Mouse (Mus musculus) cerebellum, adult 11-12 months (tissue): ENCODE measurements around the gene 4930402F06Rik.

Source experiments
- DNase-seq: peaks from one replicate; pipeline ENCODE4 v3.0.0; 2022

The 4930402F06Rik gene

GRCm38 (mm10) chr2:35416473-35416872 is 19.5 kb upstream of the 4930402F06Rik start:
- DNase-seq, result no peak

DNA sequence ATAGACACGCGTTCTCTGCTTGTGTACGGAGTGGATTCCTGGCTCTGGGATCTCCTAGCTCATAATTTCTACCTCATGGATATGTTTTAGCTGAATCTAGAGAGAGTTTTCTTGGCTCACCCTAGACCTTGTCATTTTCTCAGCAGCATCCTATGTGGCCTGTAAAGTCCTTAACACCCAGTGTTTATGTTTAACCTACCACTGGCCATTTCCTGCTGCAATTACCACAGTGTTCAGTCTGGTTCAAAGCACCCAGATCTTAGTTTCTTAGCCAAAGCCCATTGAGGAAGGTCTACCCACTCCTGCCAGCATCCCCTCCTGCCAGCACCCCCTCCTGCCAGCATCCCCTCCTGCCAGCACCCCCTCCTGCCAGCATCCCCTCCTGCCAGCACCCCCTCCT is 15.8 kb upstream of the 4930402F06Rik start:
- no peak for DNase-seq

DNA sequence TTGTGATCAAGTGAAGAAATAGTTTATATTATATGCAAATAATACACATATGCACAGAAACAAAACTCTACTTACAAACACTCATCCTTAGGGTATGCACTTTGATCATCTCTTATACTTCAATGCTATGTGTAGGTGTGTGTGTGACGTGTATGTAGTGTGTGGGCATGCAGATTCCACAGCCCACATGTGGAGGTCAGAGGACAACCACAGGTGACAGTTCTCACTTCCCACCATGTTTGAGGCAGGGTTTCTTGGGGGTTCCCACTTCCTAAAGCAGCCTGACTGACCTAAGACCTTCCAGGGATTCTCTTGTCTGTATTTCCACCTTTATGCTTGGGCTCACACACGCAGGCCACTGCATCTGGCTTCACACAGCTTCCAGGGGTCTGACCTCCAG is 15.3 kb upstream of the 4930402F06Rik start:
- no peak for DNase-seq

GRCm38 (mm10) chr2:35411640-35412190 is 14.7 kb upstream of the 4930402F06Rik start:
- no peak for DNase-seq

DNA sequence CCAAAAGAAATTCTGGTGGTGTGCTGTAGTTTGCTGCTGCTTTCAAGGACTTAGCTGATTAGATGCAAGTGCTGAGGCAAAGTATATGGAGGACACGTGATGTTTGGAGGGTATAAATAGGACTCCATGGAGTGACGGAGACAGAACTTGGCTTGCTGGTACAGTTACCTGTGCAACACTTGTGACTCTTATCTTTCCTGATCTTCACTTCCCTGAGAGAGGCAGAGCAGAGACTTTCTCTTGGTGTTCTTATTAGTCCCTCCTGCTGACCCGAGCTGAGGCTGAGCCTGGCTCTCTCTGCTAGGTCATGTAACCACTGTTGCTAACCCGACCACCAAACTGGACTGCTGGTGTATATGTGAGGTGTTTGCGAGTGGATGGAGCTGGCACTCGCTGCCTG is 12.5 kb upstream of the 4930402F06Rik start:
- DNase-seq, result no peak

GRCm38 (mm10) chr2:35408409-35409110 is 11.6 kb upstream of the 4930402F06Rik start:
- no peak for DNase-seq

- DNase-seq, result no peak
Measured at GRCm38 (mm10) chr2:35407878-35408277, 10.9 kb upstream of the 4930402F06Rik start.

- DNase-seq, result no peak
Measured at GRCm38 (mm10) chr2:35407266-35407665, 10.3 kb upstream of the 4930402F06Rik start.

DNA sequence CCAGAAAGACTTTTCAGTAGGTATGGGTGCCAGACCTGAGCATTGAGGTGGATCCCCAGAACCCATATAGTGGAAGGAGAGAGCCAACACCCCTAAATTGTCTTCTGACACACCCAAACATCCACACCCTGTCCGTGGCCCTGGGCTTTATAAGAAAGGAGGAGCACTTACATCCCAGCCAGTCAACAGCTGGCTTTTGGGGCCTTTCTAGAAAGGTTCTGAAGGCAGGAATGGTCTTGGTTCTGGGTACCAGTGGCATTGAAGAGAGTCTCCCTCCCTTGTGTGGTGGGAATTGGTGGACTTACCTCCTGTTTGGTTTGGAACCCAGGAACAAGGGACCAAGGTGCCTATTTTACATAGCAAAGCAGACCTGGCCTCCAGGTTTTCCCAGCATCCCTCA is 9.6 kb upstream of the 4930402F06Rik start:
- no peak for DNase-seq

GRCm38 (mm10) chr2:35402391-35402790 is 5.4 kb upstream of the 4930402F06Rik start:
- no peak for DNase-seq

- no peak for DNase-seq
Measured at GRCm38 (mm10) chr2:35400739-35401138, 3.8 kb upstream of the 4930402F06Rik start.

GRCm38 (mm10) chr2:35398184-35398828 is 1.3 kb upstream of the 4930402F06Rik start:
- no peak for DNase-seq

GRCm38 (mm10) chr2:35397590-35398173 is 707 bp upstream of the 4930402F06Rik start:
- DNase-seq, result peak; percentile 11

DNA sequence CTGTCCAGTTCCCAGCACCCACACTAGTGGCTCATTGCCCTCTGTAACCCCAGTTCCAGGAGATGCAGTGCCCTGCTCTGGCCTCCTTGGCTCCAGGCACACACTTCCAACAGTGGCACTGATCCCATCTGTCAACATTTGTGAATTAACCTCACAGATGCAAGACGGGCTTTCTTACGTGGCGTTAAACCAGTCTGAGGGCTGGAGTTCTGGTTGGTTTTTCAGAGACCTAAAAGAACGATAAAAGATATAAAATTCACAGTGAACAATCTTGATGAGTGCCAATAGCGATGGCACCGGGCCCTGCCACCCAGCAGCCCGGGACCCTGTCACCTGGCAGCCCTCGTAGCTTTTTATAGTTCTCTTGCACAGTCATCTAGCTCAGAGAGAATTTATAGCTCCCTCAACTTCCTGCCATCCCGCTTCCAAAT is 11.5 kb downstream of the 4930402F06Rik start:
- no peak for DNase-seq

GRCm38 (mm10) chr2:35379306-35379705 is 17.7 kb downstream of the 4930402F06Rik start:
- DNase-seq, result no peak

DNA sequence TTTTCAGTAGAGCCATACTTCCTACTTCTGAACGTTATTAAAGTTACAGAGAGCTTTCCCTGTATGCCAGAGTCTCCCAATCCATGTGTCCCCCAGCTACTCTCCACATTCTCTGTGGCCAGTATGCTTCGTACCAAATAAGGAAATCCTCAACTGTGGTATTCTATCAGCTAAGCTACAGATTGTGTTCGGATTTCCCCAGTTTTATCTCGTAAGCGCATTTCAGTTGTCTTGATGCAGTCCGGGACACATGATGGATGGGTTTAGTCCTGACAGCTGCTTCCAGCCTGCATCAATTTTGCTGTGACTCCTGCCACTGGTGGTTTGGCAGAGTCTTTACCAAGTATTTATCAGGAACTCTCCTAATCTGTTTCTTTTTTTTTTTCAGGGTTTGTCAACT is 19.4 kb downstream of the 4930402F06Rik start:
- DNase-seq, result no peak

GRCm38 (mm10) chr2:35373003-35373402 is 24.0 kb downstream of the 4930402F06Rik start:
- DNase-seq, result no peak

DNA sequence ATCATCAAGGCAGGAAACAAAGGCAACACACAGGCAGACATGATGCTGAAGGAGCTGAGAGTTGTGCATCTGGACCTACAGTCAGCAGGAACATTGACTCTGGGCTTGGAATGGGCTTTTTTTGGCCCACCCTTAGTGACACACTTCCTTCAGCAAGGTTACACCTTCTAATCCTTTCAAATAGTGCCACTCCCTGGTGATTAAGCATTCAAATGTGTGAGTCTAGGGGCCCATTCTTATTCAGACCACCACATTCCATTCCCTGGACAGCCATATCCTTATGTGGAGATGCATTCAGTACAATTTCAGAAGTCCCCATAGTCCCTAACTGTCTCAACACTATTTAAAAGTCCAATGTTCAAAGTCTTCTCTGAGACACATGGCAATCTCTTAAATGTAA is 26.3 kb downstream of the 4930402F06Rik start:
- no peak for DNase-seq

DNA sequence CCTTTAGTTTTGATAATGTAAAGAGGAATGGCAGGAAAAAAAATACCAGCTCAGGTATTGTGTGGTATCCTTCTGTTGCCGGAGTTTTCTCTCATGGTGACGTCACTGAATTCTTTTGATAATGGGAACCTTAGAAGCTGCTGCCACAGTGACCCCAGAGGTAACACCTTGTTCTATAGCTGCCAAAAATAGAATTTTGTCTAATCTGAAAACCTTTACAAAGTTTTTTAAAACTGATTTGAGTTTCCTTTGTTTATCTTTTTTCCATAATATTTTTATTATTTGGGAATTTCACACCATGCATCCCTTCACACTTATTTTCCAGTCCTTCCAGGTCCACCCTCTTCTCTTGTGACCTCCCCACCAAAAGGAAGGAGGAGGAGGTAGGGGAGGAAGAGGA is 29.3 kb downstream of the 4930402F06Rik start, which contains the start of gene 4930568D16Rik:
Gene 4930568D16Rik (minus strand): TSS at position 101 of the 400 bp plus-strand sequence.
- no peak for DNase-seq

GRCm38 (mm10) chr2:35349184-35349583 is 47.8 kb downstream of the 4930402F06Rik start:
- no peak for DNase-seq

DNA sequence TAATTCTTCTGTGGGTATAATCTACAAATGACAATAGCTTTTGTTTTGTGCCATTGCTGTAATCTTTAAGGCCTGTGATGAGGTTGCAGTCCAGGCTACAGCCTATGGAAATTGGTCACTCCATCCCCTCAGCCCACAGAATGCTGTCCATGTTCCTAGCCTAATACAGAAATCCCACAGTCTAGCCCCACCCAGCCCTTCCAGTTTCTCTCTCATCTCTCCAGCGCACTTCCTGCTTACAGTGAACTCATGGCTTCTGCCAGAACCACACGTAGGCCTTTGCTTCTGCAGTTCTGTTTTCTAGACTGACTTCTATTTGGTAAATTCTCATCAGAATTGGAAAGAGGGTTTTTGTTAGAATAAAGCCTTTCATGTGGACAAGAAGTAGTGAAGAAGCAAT is 51.0 kb downstream of the 4930402F06Rik start:
- DNase-seq, result no peak

- no peak for DNase-seq
Measured at GRCm38 (mm10) chr2:35342605-35343004, 54.4 kb downstream of the 4930402F06Rik start.

GRCm38 (mm10) chr2:35338707-35339106 is 58.3 kb downstream of the 4930402F06Rik start:
- DNase-seq, result no peak

- no peak for DNase-seq
Measured at GRCm38 (mm10) chr2:35338036-35338435, 58.9 kb downstream of the 4930402F06Rik start.
